10 mouse cellular contexts compared by ENCODE assay signal in genomic region chr8:25463532-25463931, GRCm38 (mm10).
DNase-seq lines count a peak whose midpoint lies in the region; ATAC-seq and TF ChIP-seq lines count a peak whose summit lies in the region.
"Had no signal": no experiment of that assay in that cellular context is flagged by ENCODE, and none has a peak within 500 bp of the region (broad histone marks: within the 10 kb centered on the region; RNA-seq: fewer than 3 reads in every experiment).

No protein-coding gene starts in this region.

- no peak overlapping the region for H3K4me2 ChIP-seq in hindbrain, embryonic 12.5 days (replicated peaks)
- H3K4me2 ChIP-seq in kidney, postnatal 0 days (ENCODE audit: low read length), result no peak overlapping the region

- no peak for DNase-seq in hindbrain, embryonic 10.5 days (ENCODE audit: low spot score)
- no peak for DNase-seq in ES-E14 (ENCODE audit: low read depth, low spot score)
- DNase-seq in Patski (ENCODE audit: low read depth, low spot score), result peak; percentile 28
- DNase-seq in kidney, postnatal 0 days (ENCODE audit: low spot score), result peak; percentile 58
- DNase-seq in gastrocnemius, adult 18-20 months (ENCODE audit: low spot score), result no peak
- no peak for DNase-seq in layer of hippocampus, postnatal 10 days (ENCODE audit: low spot score in 2 of 2)
- DNase-seq: heart, postnatal 4 days; lung, postnatal 10 days had no signal

- in situ Hi-C loops in ES-E14 (cut with MboI; ENCODE audit: low sequenced_read_pairs in 2 of 2, unreplicated experiment in 2 of 2) (no loop called here), Patski (cut with MboI; ENCODE audit: low pct_unique_long_range_greater_than_20kb) (loop anchor here (10.0 kb wide), 1 partner anchor 189 kb away; no protein-coding TSS in a partner anchor)

- H3K36me3 ChIP-seq in hindbrain, embryonic 12.5 days, result no peaks in the 10 kb centered on the region
- H3K36me3 ChIP-seq in hindbrain, embryonic 10.5 days, result no peaks in the 10 kb centered on the region
- no peaks in the 10 kb centered on the region for H3K36me3 ChIP-seq in ES-E14 (ENCODE audit: control insufficient read depth, insufficient read depth, low read length, poor library complexity, severe bottlenecking)
- no peaks in the 10 kb centered on the region for H3K36me3 ChIP-seq in kidney, postnatal 0 days (ENCODE audit: insufficient read depth, low read length)

- H3K9ac ChIP-seq in hindbrain, embryonic 12.5 days, result no peak overlapping the region
- no peak overlapping the region for H3K9ac ChIP-seq in ES-E14 (ENCODE audit: insufficient read depth, low read depth, low read length, poor library complexity, severe bottlenecking)
- no peak overlapping the region for H3K9ac ChIP-seq in kidney, postnatal 0 days (ENCODE audit: low read depth, low read length)

- no peak for ATAC-seq in hindbrain, embryonic 12.5 days (ENCODE audit: low FRiP score)
- ATAC-seq in Patski, result no peak
- no peak for ATAC-seq in kidney, postnatal 0 days (replicated peaks; ENCODE audit: low FRiP score, low read depth)
- no peak for ATAC-seq in monocyte, adult 5-6 weeks (replicated peaks; ENCODE audit: insufficient number of reproducible peaks, low FRiP score, low TSS enrichment, poor library complexity, severe bottlenecking)

- H3K27ac ChIP-seq in hindbrain, embryonic 12.5 days, result 0 out of 2 replicates have a peak overlapping the region, but pooled peaks have one; percentile 53
- H3K27ac ChIP-seq in hindbrain, embryonic 10.5 days, result no peak overlapping the region
- no peak overlapping the region for H3K27ac ChIP-seq in ES-E14 (ENCODE audit: insufficient read depth, low read depth, low read length, poor library complexity, severe bottlenecking)
- no peak overlapping the region for H3K27ac ChIP-seq in kidney, postnatal 0 days

- H3K4me1 ChIP-seq in hindbrain, embryonic 12.5 days, result peaks cover 28% of the 10 kb centered on the region
- peaks cover 30% of the 10 kb centered on the region for H3K4me1 ChIP-seq in hindbrain, embryonic 10.5 days (replicated peaks)
- peaks cover 2 to 26% of the 10 kb centered on the region in 2 experiments; a peak in 2 of 4 replicates for H3K4me1 ChIP-seq in ES-E14 (ENCODE audit: control insufficient read depth in 2 of 2, insufficient read depth in 2 of 2, low read length in 2 of 2, poor library complexity in 1 of 2)
- peaks cover 20% of the 10 kb centered on the region for H3K4me1 ChIP-seq in kidney, postnatal 0 days (replicated peaks; ENCODE audit: insufficient read depth, low read length)

- TF ChIP-seq CTCF in Patski (IDR thresholded peaks at IDR 0.05), result no peak
- no peak for TF ChIP-seq CTCF in kidney, postnatal 0 days (IDR thresholded peaks at IDR 0.05; ENCODE audit: low read depth)

- no peaks in the 10 kb centered on the region for H3K9me3 ChIP-seq in hindbrain, embryonic 12.5 days (replicated peaks)
- no peaks in the 10 kb centered on the region for H3K9me3 ChIP-seq in hindbrain, embryonic 10.5 days
- no peaks in the 10 kb centered on the region for H3K9me3 ChIP-seq in ES-E14 (ENCODE audit: control insufficient read depth, insufficient read depth, low read depth, low read length)
- no peaks in the 10 kb centered on the region for H3K9me3 ChIP-seq in kidney, postnatal 0 days (replicated peaks; ENCODE audit: low read length)

- POLR2A ChIA-PET in Patski (lab: Charles Lee), result no interaction called here

- CTCF ChIA-PET in Patski (lab: Charles Lee), result interaction anchor here (0.6 kb wide), 1 partner anchor 30 kb away, joined by 3 read pairs; no protein-coding TSS in a partner anchor

- WGBS in hindbrain, embryonic 12.5 days, result 38% methylated on average over 9 of the region's 9 CpGs
- 67% methylated on average over 9 of the region's 9 CpGs for WGBS in hindbrain, embryonic 10.5 days
- WGBS in kidney, postnatal 0 days, result 40% methylated on average over 9 of the region's 9 CpGs

- no peaks in the 10 kb centered on the region for H3K27me3 ChIP-seq in hindbrain, embryonic 12.5 days
- H3K27me3 ChIP-seq in hindbrain, embryonic 10.5 days (ENCODE audit: insufficient read depth, poor library complexity, severe bottlenecking), result 0 out of 2 replicates have a peak, but pooled peaks cover 3% of the 10 kb centered on the region
- no peaks in the 10 kb centered on the region for H3K27me3 ChIP-seq in Patski
- no peaks in the 10 kb centered on the region for H3K27me3 ChIP-seq in kidney, postnatal 0 days (ENCODE audit: insufficient read depth, low read length)

- H3K4me3 ChIP-seq in hindbrain, embryonic 12.5 days, result no peak overlapping the region
- H3K4me3 ChIP-seq in hindbrain, embryonic 10.5 days, result no peak overlapping the region
- H3K4me3 ChIP-seq in ES-E14 (ENCODE audit: insufficient read depth in 1 of 2, low read depth in 1 of 2, low read length in 2 of 2, poor library complexity in 1 of 2, severe bottlenecking in 1 of 2), result no peak overlapping the region
- no peak overlapping the region for H3K4me3 ChIP-seq in kidney, postnatal 0 days (replicated peaks; ENCODE audit: low read depth, low read length)

TF ChIP-seq in ES-E14, 5 proteins besides CTCF, POLR2A, EP300 and RAD21:
- TF ChIP-seq ZNF384 (IDR thresholded peaks at IDR 0.05; ENCODE audit: low read depth, low read length) (peak; percentile 85), HCFC1 (IDR thresholded peaks at IDR 0.05; ENCODE audit: borderline replicate concordance, insufficient read depth, low read length) (no peak)

Comparison
In these comparisons a context has a peak if more than half of its experiments do, and no peak if none do; other contexts are left out.
1. DNase-seq: peak in Patski (single experiment) and kidney, postnatal 0 days (single experiment); none in hindbrain, embryonic 10.5 days (single experiment), ES-E14 (single experiment), gastrocnemius, adult 18-20 months (single experiment) and layer of hippocampus, postnatal 10 days (0 of 2).